Mouse (Mus musculus) ZHBTc4 (cell line): ENCODE results near the gene Dnah10.

Experiments used
- DNase-seq: peaks from one replicate; pipeline ENCODE4 v3.0.0-alpha.2; 2011; ENCODE audit warnings: low read depth, low spot score

Gene Dnah10

GRCm38 (mm10) chr5:124812466-124812865 lies 87.6 kb downstream of the Dnah10 start:
- DNase-seq = no peak

- no peak for DNase-seq
Observed at GRCm38 (mm10) chr5:124814797-124815196, 89.9 kb downstream of the Dnah10 start.

GRCm38 (mm10) chr5:124817050-124817449 lies 92.2 kb downstream of the Dnah10 start:
- DNase-seq = peak; percentile 28

GRCm38 (mm10) chr5:124822128-124822894 lies 97.4 kb downstream of the Dnah10 start:
- DNase-seq = no peak

- DNase-seq = no peak
Observed at GRCm38 (mm10) chr5:124830331-124830730, 105.4 kb downstream of the Dnah10 start.

- DNase-seq = peak; percentile 18
Observed at GRCm38 (mm10) chr5:124835218-124835617, 110.3 kb downstream of the Dnah10 start.

- DNase-seq = peak; percentile 43
Observed at GRCm38 (mm10) chr5:124836075-124836474, 111.2 kb downstream of the Dnah10 start.

GRCm38 (mm10) chr5:124836621-124837020 lies 111.7 kb downstream of the Dnah10 start:
- no peak for DNase-seq

GRCm38 (mm10) chr5:124840202-124840601 lies 115.3 kb downstream of the Dnah10 start:
- DNase-seq = no peak

- no peak for DNase-seq
Observed at GRCm38 (mm10) chr5:124840669-124841068, 115.8 kb downstream of the Dnah10 start.

- no peak for DNase-seq
Observed at GRCm38 (mm10) chr5:124843386-124843785, 118.5 kb downstream of the Dnah10 start.

GRCm38 (mm10) chr5:124844929-124845328 lies 120.0 kb downstream of the Dnah10 start:
- DNase-seq = no peak

- no peak for DNase-seq
Observed at GRCm38 (mm10) chr5:124847014-124847413, 122.1 kb downstream of the Dnah10 start.

GRCm38 (mm10) chr5:124848994-124849393 lies 124.1 kb downstream of the Dnah10 start:
- no peak for DNase-seq

GRCm38 (mm10) chr5:124851572-124851971 lies 126.7 kb downstream of the Dnah10 start:
- DNase-seq = peak; percentile 75

GRCm38 (mm10) chr5:124852294-124852693 lies 127.4 kb downstream of the Dnah10 start:
- DNase-seq = no peak

- no peak for DNase-seq
Observed at GRCm38 (mm10) chr5:124853079-124853478, 128.2 kb downstream of the Dnah10 start.

GRCm38 (mm10) chr5:124854202-124854601 lies 129.3 kb downstream of the Dnah10 start:
- no peak for DNase-seq

GRCm38 (mm10) chr5:124860013-124860412 lies 135.1 kb downstream of the Dnah10 start:
- DNase-seq = peak; percentile 56

GRCm38 (mm10) chr5:124861463-124861862 lies 136.6 kb downstream of the Dnah10 start:
- DNase-seq = peak; percentile 51

GRCm38 (mm10) chr5:124862013-124862866 lies 137.4 kb downstream of the Dnah10 start, which contains the start of the genes Ccdc92 and Zfp664:
Gene Ccdc92 (minus strand): TSS chr5:124862424.
Gene Zfp664 (plus strand): TSS chr5:124862691.
- peak; percentile 99 for DNase-seq
